Mouse (Mus musculus) liver, postnatal 0 days (tissue): Measurements from ENCODE around the gene Ano2.

Experiments
- CTCF ChIP-seq: sonication (generic); IDR thresholded peaks from 2 replicates; pipeline ENCODE4 v1.5.1; 2016; ENCODE audit warnings: antibody characterized with exemption, low read depth
- EP300 ChIP-seq: IDR thresholded peaks from 2 replicates; pipeline ENCODE4 v1.6.1; 2016; ENCODE audit warnings: antibody characterized with exemption, low read depth, mild to moderate bottlenecking

DNA sequence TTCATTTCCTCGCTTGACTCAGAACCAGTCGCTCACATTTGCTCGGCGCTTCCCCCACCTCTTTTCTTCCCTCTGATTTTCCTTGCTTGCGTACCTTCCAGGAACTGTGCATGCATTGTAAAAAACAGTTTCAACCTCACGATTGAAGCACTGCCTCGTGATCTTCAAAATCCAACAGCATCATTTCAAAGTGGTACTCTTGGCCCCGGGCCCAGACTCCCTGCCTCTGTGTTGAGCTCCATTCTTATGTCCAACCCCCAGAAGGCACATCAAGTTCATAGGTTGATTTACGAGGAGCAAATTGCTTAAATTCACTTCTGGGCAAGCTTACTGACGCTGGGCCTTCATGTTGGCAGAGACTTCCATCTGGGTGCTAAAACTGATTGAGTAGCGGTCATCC, 9.6 kb upstream of the Ano2 start:
- TF ChIP-seq CTCF (no peak), EP300 (no peak)
